Mouse (Mus musculus) ovary, postnatal 36 days (tissue): ENCODE measurements at regions not wholly inside any gene's neighbourhood (a gene's known extent, or its start where the extent isn't known, plus 50 kb on each side); places are given as distances from the start of the nearest gene placed in this dataset.

Source experiments
- DNase-seq: peaks from one replicate; pipeline ENCODE4 v3.0.0; 2022; ENCODE audit warnings: low spot score, mixed read lengths

GRCm38 (mm10) chr4:84035347-84035746 lies 510.0 kb downstream of the Ccdc171 start:
- no peak for DNase-seq

GRCm38 (mm10) chr4:84037535-84037934 lies 512.2 kb downstream of the Ccdc171 start:
- DNase-seq, result no peak

GRCm38 (mm10) chr4:84050243-84050642 lies 524.9 kb downstream of the Ccdc171 start:
- no peak for DNase-seq

- no peak for DNase-seq
These were observed 531.6 kb downstream of the Ccdc171 start for GRCm38 (mm10) chr4:84056863-84057502.

DNA sequence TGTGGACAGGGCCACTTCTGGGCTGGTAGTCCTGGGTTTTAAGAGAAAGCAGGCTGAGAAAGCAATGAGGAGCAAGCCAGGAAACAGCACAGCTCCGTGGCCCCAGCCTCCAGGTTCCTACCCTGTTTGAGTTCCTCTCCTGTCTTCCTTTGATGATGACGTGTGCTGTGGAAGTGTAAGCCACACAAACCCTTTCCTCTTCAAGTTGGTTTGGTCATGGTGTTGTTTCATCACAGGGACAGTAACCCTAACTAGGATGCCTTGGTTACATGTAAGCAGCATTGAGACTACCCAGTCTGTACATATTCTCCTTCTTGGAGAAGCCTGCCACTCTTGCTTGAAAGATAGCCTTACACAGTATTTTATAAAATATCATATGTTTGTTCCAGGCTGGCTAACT lies 534.8 kb downstream of the Ccdc171 start:
- no peak for DNase-seq

- no peak for DNase-seq
These were observed 538.4 kb downstream of the Ccdc171 start for GRCm38 (mm10) chr4:84063755-84064154.

DNA sequence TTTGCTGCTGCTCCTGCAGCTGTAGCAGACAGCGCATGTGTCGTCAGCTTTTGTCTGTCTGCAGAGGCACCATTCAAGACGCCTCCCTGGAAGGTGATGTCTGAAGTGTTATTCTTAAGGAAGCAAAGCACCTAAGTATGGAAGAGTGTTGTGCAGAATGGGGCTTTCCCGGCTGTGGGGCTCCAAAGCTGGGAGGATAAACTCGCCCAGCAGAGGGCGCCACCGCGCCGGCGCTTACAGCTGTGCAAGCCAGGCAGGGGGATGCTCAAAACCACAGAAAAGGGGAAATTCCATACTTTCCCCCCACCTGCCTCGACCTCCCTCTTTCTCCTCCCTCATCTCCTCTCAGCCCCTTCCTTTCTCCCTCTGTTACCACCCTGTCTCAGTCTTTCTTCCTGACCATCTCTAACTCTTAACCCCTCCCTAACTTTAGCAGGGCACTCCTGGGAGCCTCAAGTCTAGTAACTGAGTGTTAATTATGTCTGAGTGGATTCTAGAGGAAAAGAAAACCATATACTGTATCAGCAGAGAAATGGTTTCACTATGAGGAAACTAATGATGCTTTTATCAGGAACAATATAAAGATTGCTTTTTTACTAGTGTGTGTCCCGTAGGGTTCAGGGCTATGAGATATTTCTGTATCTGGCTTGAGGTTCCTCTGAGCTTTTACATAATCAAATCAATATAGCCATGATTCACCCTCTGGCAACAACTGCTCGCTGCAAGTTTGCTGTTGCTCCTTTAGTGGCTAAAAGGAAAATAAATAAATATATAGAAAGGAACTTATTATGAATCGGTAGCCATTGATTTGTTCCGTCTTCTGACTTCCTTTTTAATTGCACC lies 539.5 kb downstream of the Ccdc171 start:
- peak; percentile 84 for DNase-seq

DNA sequence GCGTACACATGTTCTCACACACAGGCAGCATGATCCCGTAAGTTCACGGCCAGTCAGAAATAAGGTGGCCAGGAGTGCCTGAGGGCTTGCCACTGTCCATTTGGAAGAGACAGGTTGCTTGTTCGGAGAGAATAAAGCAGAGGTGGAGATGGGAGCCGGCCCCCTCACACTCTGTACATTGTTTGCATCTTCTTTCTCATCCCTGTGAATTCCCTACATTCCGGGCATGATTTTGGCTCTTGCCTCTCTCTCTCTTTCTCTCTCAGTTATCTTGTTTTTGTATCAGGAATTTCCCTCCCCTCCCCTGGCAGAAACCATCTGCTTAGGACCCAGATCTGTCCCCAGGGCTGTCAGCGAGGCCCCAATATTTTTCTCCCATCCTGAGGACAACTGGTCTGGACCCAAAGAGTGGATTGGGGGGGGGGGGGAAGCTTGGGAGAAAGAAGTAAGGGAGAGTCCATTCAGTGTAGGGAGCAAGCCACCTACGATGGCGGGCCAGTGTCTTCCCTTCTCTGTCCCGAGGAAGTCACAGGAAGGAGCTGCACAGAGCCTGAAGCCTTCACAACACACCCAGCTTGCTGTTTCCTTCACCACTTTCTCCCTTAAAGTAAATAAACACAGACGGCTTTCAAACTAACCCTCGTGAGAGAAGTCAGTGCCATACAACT lies 540.2 kb downstream of the Ccdc171 start:
- no peak for DNase-seq

GRCm38 (mm10) chr4:84067931-84068575 lies 542.7 kb downstream of the Ccdc171 start:
- DNase-seq, result no peak

- no peak for DNase-seq
These were observed 543.8 kb downstream of the Ccdc171 start for GRCm38 (mm10) chr4:84068947-84069663.

DNA sequence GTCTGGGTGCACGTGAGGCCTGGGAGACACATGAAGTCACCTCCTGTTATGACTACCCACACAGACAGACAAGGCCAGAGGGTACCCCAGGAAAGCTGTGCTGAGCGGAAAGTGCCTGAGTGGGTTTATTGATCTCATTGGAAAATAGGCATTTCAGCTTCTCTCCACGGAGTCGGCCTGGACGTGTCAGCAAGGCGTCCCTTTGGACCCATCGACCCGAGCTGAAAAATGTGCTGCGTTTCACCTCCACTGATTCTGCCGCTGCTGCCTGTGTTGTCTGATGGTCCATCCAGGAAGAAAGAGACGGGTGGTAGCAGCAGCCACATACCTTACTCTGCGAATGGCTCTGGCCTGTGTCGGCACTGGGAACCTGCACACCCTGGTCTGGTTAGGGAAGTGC lies 544.3 kb downstream of the Ccdc171 start:
- no peak for DNase-seq

GRCm38 (mm10) chr4:84070089-84070488 lies 544.7 kb downstream of the Ccdc171 start:
- no peak for DNase-seq

DNA sequence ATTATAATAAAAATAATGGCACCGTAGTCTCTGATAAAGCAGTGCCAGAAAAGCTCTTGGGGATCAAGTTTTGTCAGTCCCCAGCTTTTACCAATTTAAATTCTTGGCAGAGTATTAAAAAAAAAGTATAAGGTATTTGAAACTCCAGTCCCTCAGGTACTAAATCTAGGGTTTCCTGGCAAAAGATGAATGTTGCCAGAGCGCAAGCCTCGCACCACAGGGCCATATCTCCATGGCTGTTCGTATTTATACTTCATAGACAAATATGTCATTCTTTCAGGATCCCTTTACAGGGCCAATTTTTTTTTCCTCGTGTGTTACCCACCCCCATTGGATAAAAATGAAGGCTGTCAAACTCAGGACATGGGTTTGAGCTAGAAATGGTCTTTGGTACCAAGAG lies 546.8 kb downstream of the Ccdc171 start:
- DNase-seq, result no peak

DNA sequence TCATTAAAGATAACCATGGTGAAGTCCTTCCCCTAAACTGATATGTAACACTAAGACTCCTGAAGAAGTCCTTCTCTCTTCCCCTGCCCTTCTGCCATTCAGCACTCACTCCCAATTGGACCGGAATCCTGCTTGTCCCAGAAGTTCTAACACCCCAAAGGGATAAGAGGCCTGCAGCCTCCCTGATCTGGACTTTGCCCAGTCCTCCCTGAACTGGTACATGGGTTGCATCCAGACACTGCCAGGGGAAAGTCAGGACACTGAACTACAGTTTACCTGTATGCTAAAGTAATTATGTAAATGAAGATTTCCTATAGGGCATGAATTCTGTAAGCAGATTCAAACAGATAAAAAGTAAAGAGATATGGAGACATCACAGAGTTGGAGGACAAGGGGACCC lies 551.2 kb downstream of the Ccdc171 start:
- no peak for DNase-seq

GRCm38 (mm10) chr4:84079516-84079915 lies 554.2 kb downstream of the Ccdc171 start:
- no peak for DNase-seq

DNA sequence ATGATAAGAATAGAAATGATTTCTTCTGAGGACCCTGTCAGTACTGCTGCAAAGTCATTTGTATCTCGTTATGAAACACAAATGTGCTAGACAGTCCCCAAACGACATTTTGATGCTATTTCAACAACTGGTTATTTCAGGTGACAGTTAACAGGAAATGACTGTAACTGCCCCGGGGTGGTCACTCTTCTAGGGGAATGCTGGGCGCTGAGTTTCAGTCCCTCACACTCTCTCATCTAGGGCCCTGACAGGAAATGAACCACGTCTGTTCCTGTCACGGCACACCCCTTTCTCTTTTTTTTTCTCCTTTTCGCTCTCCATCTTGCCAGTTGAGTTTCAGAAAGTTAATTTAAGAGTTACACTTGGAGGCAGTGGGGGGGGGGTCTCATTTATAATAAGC lies 556.2 kb downstream of the Ccdc171 start:
- DNase-seq, result no peak

- peak; percentile 39 for DNase-seq
These were observed 562.8 kb downstream of the Ccdc171 start for GRCm38 (mm10) chr4:84088166-84088565.

DNA sequence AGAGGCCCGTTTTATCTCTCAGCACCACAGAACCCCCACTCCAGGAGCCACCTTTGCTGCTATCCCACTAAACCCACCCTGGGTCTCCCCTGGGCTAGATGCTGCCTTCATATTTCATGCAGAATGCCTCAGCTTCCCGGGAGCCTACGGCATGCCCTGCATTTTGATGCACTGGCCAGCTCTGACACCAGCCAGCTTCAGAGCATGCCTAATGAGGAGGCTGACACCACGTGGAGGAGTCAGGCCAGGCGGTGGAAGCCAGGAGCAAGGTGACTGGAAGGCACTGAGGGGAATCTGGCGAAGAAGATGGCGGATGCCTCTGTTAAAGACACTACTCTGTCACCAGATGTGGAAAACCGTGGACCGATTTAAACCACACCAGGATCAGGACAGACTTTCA lies 567.2 kb downstream of the Ccdc171 start:
- DNase-seq, result no peak

- no peak for DNase-seq
These were observed 569.9 kb downstream of the Ccdc171 start for GRCm38 (mm10) chr4:84095237-84095636.

DNA sequence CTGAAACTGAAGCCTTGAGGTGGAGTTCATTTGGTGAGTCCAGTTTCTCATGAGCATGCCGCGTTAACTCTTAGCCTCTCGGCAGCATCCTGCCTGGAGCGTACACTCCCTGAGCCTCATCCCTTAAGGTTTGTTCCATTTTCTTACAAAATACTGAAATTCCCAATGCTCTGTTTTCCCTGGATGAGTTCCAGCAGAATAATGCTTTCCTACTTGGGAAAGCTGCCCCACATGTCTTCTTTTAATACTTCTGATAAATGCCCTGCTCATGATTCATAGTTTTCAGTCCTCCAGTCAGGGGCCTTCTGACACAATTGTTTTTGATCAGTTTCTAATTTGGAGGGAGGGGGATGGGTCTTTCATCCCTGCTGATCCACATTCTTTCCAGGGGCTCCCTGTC lies 570.7 kb downstream of the Ccdc171 start:
- no peak for DNase-seq

DNA sequence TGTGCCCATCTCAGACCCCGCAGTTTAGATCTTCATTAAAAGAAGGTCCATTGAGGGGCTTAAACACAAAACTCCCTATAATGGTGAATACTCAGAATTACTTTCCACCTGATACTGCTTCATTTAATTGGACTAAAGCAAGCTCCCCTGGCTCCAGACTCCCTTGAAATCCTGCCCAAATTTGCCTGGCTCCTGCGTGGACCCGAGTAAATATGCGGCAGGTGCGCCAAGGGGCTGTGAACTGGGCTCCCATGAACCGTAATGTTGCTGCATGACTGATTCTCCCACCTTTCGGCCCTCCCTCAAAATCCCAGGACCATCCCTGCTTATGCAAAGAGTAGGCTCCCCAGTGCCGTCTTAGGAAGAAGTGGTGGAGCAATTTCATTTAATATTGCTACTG lies 573.7 kb downstream of the Ccdc171 start:
- DNase-seq, result no peak

DNA sequence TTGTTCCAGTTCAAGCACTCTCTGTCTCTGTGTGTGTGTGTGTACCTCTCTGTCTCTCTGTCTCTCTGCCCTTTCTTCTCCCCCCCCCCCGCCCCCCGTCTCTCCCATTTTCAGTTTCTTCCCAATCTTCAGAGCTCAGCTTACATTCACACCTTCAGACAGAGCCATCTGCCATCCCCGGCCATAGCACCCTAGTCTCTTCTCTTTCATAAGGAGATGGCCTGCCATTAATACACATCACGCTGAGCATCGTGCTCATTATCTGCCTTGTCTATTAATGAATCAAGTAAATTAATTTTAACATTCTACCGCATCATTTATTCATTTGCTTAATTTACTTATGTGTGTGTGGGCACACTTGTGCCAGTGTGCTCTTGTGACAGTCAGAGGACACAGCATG lies 573.2 kb downstream of the Bnc2 start:
- no peak for DNase-seq
